Mouse (Mus musculus) CH12.LX (cell line): ENCODE measurements around the gene Rps6ka4. TPM values are rescaled to one million over a fixed set of nuclear protein-coding genes. Genes with fewer than 3 reads are reported as not detected.

Experiments used
- DNase-seq: peaks from one replicate; pipeline ENCODE4 v3.0.0-alpha.2; 2013; ENCODE audit errors: extremely low read depth
- H3K27ac ChIP-seq: 2 replicates; pipeline ENCODE4 v1.5.1; 2012; ENCODE audit warnings: low read depth, mild to moderate bottlenecking, control low read depth, moderate library complexity; ENCODE audit not compliant: insufficient read depth
- H3K27me3 ChIP-seq: replicated peaks from 2 replicates; pipeline ENCODE3; 2012; ENCODE audit warnings: inconsistent platforms
- H3K36me3 ChIP-seq, 2 experiments: replicated peaks in 1 of 2; 2 replicates each; pipeline versions ENCODE3 to v1.6.1; 2012; ENCODE audit warnings: inconsistent platforms in 1 of 2, low read length in 1 of 2, mild to moderate bottlenecking in 1 of 2, mixed read lengths in 1 of 2, moderate library complexity in 1 of 2; ENCODE audit not compliant: control insufficient read depth in 1 of 2, insufficient read depth in 1 of 2
- H3K4me1 ChIP-seq, 2 experiments: 2 replicates each; pipeline ENCODE4 v1.6.1; 2012; ENCODE audit warnings: inconsistent platforms in 1 of 2, moderate library complexity in 1 of 2; ENCODE audit not compliant: insufficient read depth in 2 of 2, control insufficient read depth in 1 of 2
- H3K4me2 ChIP-seq: 2 replicates; pipeline ENCODE4 v1.6.1; 2012; ENCODE audit warnings: low read depth, mild to moderate bottlenecking, control low read depth; ENCODE audit not compliant: poor library complexity, insufficient read depth, severe bottlenecking
- H3K4me3 ChIP-seq, 3 experiments: fragments of 150-350 bp in 1 of 3; sonication (generic) in 1 of 3; replicated peaks in 1 of 3; 2 replicates each; pipeline versions ENCODE3 to v1.5.1; 2011 to 2012; ENCODE audit warnings: low read depth in 2 of 3, low read length in 2 of 3, mild to moderate bottlenecking in 2 of 3, moderate library complexity in 2 of 3, control low read depth in 1 of 3, improper control_type of control experiment in 1 of 3, inconsistent platforms in 1 of 3, mixed read lengths in 1 of 3; ENCODE audit not compliant: poor library complexity in 1 of 3
- H3K79me2 ChIP-seq: replicated peaks from 2 replicates; pipeline ENCODE4 v1.6.1; 2012; ENCODE audit warnings: mild to moderate bottlenecking, moderate library complexity; ENCODE audit not compliant: control insufficient read depth, poor library complexity, insufficient read depth, severe bottlenecking; ENCODE audit errors: extremely low read depth
- H3K9ac ChIP-seq: 2 replicates; pipeline ENCODE4 v1.6.1; 2012; ENCODE audit warnings: low read depth, mild to moderate bottlenecking, control low read depth, moderate library complexity; ENCODE audit not compliant: insufficient read depth
- H3K9me3 ChIP-seq: replicated peaks from 2 replicates; pipeline ENCODE3; 2012; ENCODE audit warnings: low read length, inconsistent platforms, mixed read lengths
- BHLHE40 ChIP-seq: IDR thresholded peaks from 2 replicates; pipeline ENCODE4 v1.6.1; 2011; ENCODE audit warnings: mild to moderate bottlenecking, low read depth, low read length, improper control_type of control experiment
- E2F4 ChIP-seq: IDR thresholded peaks from 2 replicates; pipeline ENCODE4 v1.6.1; 2011; ENCODE audit warnings: low read depth, low read length, improper control_type of control experiment; ENCODE audit not compliant: insufficient replicate concordance
- ELF1 ChIP-seq: IDR thresholded peaks from 2 replicates; pipeline ENCODE4 v1.6.1; 2014; ENCODE audit warnings: low read depth, mild to moderate bottlenecking, inconsistent platforms, low read length, improper control_type of control experiment
- HCFC1 ChIP-seq: IDR thresholded peaks from 2 replicates; pipeline ENCODE4 v1.6.1; 2012; ENCODE audit warnings: low read depth, mild to moderate bottlenecking, inconsistent platforms, low read length, improper control_type of control experiment
- IRF4 ChIP-seq: IDR thresholded peaks from 2 replicates; pipeline ENCODE4 v1.6.1; 2014; ENCODE audit warnings: low read depth, mild to moderate bottlenecking, inconsistent platforms, low read length, improper control_type of control experiment
- MAZ ChIP-seq: IDR thresholded peaks from 2 replicates; pipeline ENCODE4 v1.6.1; 2012; ENCODE audit warnings: low read depth, mild to moderate bottlenecking, inconsistent platforms, low read length, improper control_type of control experiment, moderate library complexity
- MXI1 ChIP-seq: IDR thresholded peaks from 2 replicates; pipeline ENCODE4 v1.6.1; 2011; ENCODE audit warnings: mild to moderate bottlenecking, low read depth, low read length, improper control_type of control experiment
- MYC ChIP-seq: IDR thresholded peaks from 2 replicates; pipeline ENCODE4 v1.6.1; 2011; ENCODE audit warnings: low read depth, mild to moderate bottlenecking, improper control_type of control experiment, low read length
- NELFE ChIP-seq: IDR thresholded peaks from 2 replicates; pipeline ENCODE4 v1.6.1; 2011; ENCODE audit warnings: low read depth, low read length, improper control_type of control experiment
- NRF1 ChIP-seq: IDR thresholded peaks from 2 replicates; pipeline ENCODE4 v1.6.1; 2014; ENCODE audit warnings: low read depth, mild to moderate bottlenecking, inconsistent platforms, low read length, improper control_type of control experiment, moderate library complexity
- PAX5 ChIP-seq: IDR thresholded peaks from 2 replicates; pipeline ENCODE4 v1.6.1; 2012; ENCODE audit warnings: low read length, inconsistent platforms, mixed read lengths
- POLR2A ChIP-seq: IDR thresholded peaks from 2 replicates; pipeline ENCODE4 v1.6.1; 2011; ENCODE audit warnings: low read depth, mild to moderate bottlenecking, improper control_type of control experiment, low read length
- RAD21 ChIP-seq: IDR thresholded peaks from 2 replicates; pipeline ENCODE4 v1.6.1; 2011; ENCODE audit warnings: low read depth, mild to moderate bottlenecking, low read length, improper control_type of control experiment, moderate library complexity
- RCOR1 ChIP-seq: conservative IDR thresholded peaks from 2 replicates; pipeline ENCODE4 v1.6.1; 2012; ENCODE audit warnings: low read depth, mild to moderate bottlenecking, inconsistent platforms, low read length, improper control_type of control experiment
- SIN3A ChIP-seq: IDR thresholded peaks from 2 replicates; pipeline ENCODE4 v1.6.1; 2012; ENCODE audit warnings: low read length, improper control_type of control experiment, inconsistent platforms
- TCF12 ChIP-seq: IDR thresholded peaks from 2 replicates; pipeline ENCODE4 v1.6.1; 2014; ENCODE audit warnings: low read depth, mild to moderate bottlenecking, inconsistent platforms, low read length, improper control_type of control experiment
- UBTF ChIP-seq: IDR thresholded peaks from 2 replicates; pipeline ENCODE4 v1.6.1; 2012; ENCODE audit warnings: low read depth, mild to moderate bottlenecking, inconsistent platforms, low read length, improper control_type of control experiment, moderate library complexity
- ZMIZ1 ChIP-seq: IDR thresholded peaks from 2 replicates; pipeline ENCODE4 v1.6.1; 2012; ENCODE audit warnings: low read depth, mild to moderate bottlenecking, inconsistent platforms, low read length, improper control_type of control experiment
- ZNF384 ChIP-seq: IDR thresholded peaks from 2 replicates; pipeline ENCODE4 v1.6.1; 2012; ENCODE audit warnings: low read depth, low read length, improper control_type of control experiment, inconsistent platforms
- dilution Hi-C: fragments of 300-500 bp; cut with MboI; formaldehyde crosslinking; loops from 2 replicates; pipeline ENCODE4 v1.14.3; 2020; ENCODE audit warnings: low sequenced_read_pairs; ENCODE audit not compliant: extremely low pct_unique_long_range_greater_than_20kb, extremely low pct_ligation_motif_present
- in situ Hi-C: fragments of 300-500 bp; cut with MboI; formaldehyde crosslinking; loops from 3 replicates; pipeline ENCODE4 v1.14.3; 2019; ENCODE audit warnings: low sequenced_read_pairs, low pct_ligation_motif_present, low pct_unique_long_range_greater_than_20kb, mixed read lengths
- polyA plus RNA-seq: library from polyadenylated mRNA; unstranded; fragments of >175 nt; gene quantifications from 2 replicates; pipeline ENCODE4 v1.2.1, GENCODE M21; 2012; ENCODE audit warnings: low read depth; ENCODE audit not compliant: insufficient read length
- total RNA-seq, 2 experiments: library from RNA; depleted of rRNA; stranded (reverse); fragments of 300-350 nt in 1 of 2; fragments of >200 nt in 1 of 2; gene quantifications; 2 replicates each; pipeline ENCODE4 v1.2.3; 2012 to 2014

The Rps6ka4 gene
- total RNA-seq (2012; rRNA removed): 7.8 and 9.8 TPM in 2 replicates
- 6.5 and 6.6 TPM in 2 replicates for total RNA-seq (2014; rRNA removed)
- 14.0 and 18.3 TPM in 2 replicates for polyA plus RNA-seq

- H3K36me3 ChIP-seq: peaks cover 31 to 66% of the 10 kb centered on the region in 2 experiments
- H3K4me2 ChIP-seq: peak within 1 kb of the TSS; percentile 53
- no peaks in the 10 kb centered on the region for H3K27me3 ChIP-seq
- no peak within 1 kb of the TSS for H3K27ac ChIP-seq
- in situ Hi-C loops: no loop called here
- DNase-seq: no peak
- H3K79me2 ChIP-seq: no peaks in the 10 kb centered on the region
- TF ChIP-seq ZMIZ1: peak; percentile 35; the same call in 1 of the 2 replicates
- TF ChIP-seq RAD21: no peak
- no peak for TF ChIP-seq RCOR1
- TF ChIP-seq TCF12: 0 out of 2 replicates have a peak, but pooled peaks have one; percentile 45
- peak; percentile 95 for TF ChIP-seq BHLHE40
- TF ChIP-seq MXI1: peak; percentile 49; the same call in 1 of the 2 replicates
- peak; percentile 81; the same call in 1 of the 2 replicates for TF ChIP-seq UBTF
- no peak for TF ChIP-seq ZNF384
- TF ChIP-seq NRF1: 0 out of 2 replicates have a peak, but pooled peaks have one; percentile 12
- peak; percentile 66 for TF ChIP-seq ELF1
- TF ChIP-seq PAX5: no peak
- TF ChIP-seq MAZ: peak; percentile 40; the same call in 1 of the 2 replicates
- 0 out of 2 replicates have a peak, but pooled peaks have one; percentile 5 for TF ChIP-seq IRF4
- 0 out of 2 replicates have a peak, but pooled peaks have one; percentile 28 for TF ChIP-seq MYC
- peak; percentile 62; the same call in 1 of the 2 replicates for TF ChIP-seq SIN3A
- TF ChIP-seq HCFC1: no peak
- TF ChIP-seq POLR2A: peak; percentile 56; the same call in 1 of the 2 replicates
- TF ChIP-seq NELFE: peak; percentile 58; the same call in 1 of the 2 replicates
- TF ChIP-seq E2F4: no peak
- H3K4me1 ChIP-seq: peaks cover 9 to 41% of the 10 kb centered on the region in 2 experiments
- dilution Hi-C loops: no loop called here
- peak within 1 kb of the TSS; percentile 67 for H3K9ac ChIP-seq
- no peaks in the 10 kb centered on the region for H3K9me3 ChIP-seq
- peak within 1 kb of the TSS; percentile 65 to 79 (median 77) for H3K4me3 ChIP-seq
Observed at GRCm38 (mm10) chr19:6840475-6841291, at the start of gene Rps6ka4. Gene Rps6ka4 (minus strand): TSS chr19:6840636.
